Mouse (Mus musculus) kidney, postnatal 10 days (tissue): ENCODE measurements around the gene Tctn1.
A peak's percentile ranks its signal among the peaks of the same experiment; 100 is the strongest.

Source experiments
- DNase-seq: peaks from one replicate; pipeline ENCODE4 v3.0.0; 2021; ENCODE audit warnings: mixed read lengths

Tctn1 gene

DNA sequence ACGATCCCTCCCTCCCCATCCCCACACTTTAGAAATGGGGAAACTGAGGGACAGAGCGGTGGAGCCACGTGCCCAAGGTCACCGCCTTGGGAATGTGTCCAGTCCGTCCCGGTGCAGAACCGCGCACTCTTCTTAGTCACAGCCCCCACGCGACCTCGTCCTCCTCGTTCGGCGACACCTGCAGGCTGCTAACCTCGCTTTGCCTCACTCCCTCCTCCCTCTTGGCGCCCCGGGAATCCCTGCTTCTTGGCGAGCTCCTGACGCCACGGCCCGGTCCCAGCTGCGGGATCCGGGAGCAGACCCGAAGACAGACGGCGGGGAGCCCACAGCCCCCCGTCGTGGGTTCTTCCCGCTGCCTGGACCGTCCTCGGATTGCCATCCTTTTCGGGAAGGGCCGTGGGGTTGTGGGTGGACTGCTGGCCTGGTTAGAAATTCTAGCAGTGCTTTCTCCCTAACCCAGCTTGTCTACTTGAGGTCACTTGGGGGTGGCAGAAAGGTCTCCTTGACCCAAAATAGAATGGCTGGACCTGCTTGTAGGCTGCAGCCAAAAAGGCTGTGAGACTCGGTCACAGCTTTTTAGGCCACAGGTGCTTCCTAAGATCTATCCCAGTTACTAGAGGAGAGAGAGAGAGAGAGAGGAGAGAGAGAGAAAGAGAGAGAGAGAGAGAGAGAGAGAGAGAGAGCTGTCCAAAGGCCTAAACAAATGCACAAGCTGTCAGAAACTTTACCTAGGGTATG is 20.9 kb upstream of the Tctn1 start:
- peak; percentile 69 for DNase-seq

DNA sequence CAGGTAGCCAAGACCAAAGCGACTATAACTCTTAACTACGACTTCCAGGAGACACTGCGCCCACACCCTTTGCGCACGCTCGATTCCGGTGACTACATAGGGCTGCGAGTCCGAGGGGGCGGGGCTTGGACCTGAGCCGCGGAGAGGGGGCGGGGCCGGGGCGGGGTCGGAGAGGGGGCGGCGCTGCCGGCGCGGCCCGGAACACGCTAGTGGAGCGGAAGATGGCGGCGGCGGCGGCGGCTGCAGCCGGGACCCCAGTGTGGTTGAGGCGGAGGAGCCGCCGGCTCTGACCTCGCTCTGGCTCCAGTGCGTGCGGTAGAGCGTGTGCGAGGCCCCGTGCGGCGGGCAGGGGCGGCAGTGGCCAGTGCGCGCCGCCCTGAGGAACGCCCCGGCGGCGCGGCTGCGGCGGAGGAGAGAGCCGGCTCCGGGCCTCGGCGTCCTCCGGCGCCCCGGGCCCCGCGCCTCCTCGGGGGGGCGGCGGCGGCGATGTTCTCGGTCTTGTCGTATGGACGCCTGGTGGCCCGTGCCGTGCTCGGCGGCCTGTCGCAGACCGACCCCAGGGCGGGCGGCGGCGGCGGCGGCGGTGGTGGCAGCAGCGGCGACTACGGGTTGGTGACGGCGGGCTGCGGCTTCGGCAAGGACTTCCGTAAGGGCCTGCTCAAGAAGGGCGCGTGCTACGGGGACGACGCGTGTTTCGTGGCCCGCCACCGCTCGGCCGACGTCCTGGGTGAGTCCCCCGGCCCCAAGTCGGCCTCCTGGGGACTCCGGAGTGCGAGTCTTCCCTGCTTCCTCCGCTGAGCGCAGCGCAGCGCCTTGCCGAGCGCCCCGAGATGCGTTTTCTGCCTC is 20.1 kb upstream of the Tctn1 start, which contains the start of gene Pptc7:
TSS of gene Pptc7 (plus strand) at position 183 of the 846 bp plus-strand sequence.
- DNase-seq = peak; percentile 97

DNA sequence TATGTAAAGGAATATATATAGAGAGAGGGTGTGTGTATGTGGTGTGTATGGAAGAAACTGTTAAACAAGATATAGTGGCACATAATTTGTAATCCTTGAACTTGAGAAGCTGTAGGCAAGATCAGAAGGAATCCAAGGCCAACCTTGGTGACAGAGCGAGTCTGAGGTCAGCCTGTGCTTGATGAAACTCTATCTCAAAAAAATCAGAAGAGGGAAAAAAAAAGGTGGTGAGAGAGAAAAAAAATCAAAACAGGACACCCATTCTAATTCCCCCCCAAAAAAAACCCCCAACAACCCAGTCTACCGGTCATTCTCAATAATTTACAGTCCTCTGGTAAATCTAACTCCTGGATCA is 19.5 kb upstream of the Tctn1 start:
- DNase-seq = no peak

DNA sequence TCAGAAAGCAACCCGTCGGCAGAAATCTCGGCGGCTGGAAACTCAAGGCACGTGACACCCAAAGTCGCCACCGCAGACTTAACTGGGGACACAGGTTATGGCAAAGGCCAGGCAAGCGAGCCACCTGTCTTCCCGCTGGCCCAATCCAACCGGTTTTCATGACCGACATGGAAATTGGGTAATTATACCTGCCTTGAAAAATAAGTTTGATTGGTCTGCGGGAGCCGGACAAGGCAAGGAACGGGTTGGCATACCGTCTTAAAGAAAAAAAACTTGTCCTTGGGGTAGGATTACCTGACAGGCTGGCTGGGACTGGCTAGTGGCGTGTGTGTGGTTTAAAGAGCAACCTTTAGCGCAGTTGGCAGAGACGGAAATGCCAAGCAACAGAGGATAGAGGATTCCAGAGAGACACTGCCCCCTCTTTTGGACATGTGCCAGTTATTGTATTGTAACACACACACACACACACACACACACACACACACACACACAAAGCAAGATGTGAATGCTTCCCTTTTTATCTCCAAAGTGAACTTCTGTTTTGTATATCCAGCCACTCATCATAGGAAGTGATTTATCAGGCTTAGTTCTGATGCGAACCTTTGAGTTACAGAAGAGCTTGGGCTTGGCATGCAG is 16.7 kb upstream of the Tctn1 start:
- peak; percentile 70 for DNase-seq

DNA sequence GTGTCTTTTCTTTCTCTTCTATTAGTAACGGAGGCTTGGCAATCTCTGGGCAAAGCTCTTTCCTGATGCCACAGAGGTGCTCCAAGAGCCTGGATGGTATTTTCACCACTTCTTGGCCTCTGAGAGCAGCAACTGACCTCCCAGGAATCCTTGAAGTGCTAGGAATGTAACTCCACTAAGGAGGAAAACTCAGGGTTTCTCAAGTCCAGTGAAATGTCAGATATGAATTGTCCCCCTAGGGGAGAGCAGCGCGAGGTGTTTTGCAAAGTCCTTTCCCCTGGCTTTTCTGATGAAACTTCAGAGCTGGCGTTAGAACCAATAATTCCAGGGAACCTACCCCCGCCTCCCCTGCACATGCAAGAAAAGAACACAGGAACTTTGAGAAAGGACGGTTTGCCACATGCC is 16.2 kb upstream of the Tctn1 start:
- no peak for DNase-seq

DNA sequence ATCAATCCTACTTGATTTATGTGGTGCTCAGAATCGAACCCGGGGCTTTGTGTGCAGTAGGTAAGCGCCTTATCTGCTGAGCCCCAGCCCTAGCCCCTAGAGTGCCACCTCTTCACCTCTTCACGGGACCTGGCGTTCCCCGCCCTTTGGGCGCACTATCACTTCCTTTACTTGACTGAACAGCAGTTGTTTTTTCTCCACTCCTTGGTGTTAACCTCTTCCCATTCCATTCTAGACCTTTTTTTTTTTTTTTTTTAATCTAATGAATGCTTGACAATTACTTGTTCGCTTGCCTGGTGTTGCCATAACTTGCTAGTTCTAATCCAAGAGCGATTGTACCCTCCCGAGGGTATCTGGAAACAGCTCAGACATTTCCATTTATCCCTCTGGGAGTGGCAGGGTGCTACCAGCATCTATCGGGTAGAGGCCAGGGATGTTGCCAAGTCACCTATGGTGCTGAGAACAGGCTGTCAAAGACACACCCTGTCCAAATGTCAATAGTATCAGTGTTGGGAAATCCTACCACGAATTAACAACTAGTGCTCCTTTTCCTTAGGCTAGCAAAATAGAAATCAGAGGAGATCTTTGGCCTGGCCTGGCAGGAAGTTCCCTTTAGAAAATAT is 15.7 kb upstream of the Tctn1 start:
- no peak for DNase-seq

DNA sequence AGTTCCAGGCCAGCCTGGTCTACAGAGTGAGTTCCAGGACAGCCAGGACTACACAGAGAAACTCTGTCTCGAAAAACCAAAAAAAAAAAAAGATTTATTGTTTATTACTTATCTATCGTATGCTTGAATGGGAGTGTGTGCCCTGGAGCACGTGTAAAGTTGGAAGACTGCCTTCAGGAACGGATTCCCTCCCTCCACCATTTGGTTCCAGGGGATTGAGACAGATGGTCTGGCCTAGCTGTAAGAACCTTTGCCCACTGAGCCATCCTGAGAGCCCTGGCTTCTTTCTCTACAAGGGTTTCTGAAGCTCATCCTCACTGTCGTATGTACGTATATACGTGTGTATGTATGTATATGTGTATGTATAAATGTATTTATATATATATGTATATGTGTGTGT is 14.7 kb upstream of the Tctn1 start:
- DNase-seq = no peak

DNA sequence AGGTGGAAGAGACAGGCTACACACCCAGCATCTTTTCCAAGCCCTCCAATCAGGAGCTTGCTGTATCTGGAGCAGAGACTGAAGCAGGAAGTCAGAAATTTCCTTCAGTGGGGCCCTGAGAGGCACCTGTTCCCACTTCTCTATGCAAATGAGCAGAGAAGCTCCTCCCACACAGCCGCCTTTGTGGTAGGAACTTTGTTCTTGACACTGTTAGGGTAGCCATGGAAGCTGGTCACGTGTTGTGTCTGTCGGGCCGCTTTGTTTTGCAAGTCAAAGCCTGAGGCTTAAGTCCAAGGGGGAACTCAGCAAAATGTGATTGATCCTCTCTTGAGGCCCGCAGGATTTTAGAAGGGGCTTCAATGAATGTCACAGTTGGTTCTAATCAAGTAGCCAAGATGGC is 10.5 kb upstream of the Tctn1 start:
- DNase-seq = peak; percentile 64

DNA sequence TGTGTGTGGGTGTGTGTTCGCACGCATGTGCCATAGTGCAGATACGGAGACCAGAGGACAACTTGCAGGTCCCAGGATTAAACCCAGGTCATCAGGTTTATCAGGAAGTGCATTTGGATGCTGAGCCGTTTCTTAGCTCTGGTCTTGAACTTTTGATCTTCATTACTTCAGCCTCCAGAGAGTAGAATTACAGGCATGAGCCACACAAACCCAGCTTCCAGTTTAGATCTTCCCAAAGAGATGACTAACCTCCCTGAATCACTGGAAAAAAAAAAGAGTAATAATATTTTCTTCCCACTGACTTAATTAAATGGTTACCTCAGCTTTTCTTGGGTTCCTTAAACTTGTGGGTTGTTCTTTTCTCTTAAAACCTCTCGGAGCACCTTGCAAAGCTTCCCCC is 8.6 kb upstream of the Tctn1 start:
- DNase-seq = no peak

DNA sequence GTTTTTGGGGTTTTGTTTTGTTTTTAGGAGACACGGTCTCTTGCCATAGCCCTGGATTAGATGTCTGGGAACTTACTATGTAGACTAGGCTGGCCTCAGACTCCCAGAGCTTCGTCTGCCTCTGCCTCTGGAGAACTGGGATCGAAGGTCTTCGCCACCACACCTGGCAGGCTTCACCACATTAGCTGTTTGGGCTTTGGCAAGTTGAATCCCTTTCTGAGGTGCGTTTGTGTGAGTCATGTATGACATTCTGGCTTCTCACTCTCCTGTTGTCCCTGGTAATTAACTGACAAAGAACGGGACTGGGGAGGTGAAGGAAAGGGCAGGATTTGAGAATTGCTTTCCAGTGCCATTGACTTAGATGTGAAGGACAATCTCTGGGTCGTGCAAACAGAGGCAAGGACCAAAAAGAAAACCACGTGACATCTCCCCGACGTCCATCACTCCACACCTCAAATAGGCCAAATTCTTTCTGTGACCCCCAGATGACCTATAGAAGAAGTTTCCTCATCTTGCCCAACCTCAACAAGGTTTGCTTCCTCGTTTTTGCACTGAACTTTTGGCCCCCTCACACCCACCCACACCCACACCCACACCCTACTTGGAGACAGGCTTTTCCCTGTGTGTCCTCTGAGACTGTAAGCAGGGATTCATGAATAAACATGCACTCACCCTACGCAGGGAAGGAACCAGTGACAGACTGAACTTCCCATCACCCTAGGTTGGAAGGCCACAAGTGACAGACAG is 4.8 kb upstream of the Tctn1 start:
- DNase-seq = no peak

DNA sequence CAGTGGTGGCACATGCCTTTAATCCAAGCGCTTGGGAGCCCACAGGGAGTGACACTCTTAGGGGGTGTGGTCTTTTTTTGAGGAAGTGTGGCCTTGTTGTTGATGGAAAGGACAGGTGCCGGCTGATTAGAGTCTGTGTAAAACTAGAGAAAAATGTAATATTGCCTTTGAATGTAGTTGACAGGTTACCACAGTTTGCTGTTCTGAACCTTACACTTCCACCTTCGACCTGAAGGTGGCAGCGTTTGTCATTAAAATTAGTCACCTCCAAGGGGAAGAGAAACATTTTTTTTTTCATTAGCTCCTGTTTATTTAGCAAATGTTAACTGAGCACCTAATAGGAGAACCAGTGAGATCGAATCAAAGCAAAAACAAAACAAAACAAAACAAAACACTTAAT is 3.6 kb upstream of the Tctn1 start:
- DNase-seq = peak; percentile 89

DNA sequence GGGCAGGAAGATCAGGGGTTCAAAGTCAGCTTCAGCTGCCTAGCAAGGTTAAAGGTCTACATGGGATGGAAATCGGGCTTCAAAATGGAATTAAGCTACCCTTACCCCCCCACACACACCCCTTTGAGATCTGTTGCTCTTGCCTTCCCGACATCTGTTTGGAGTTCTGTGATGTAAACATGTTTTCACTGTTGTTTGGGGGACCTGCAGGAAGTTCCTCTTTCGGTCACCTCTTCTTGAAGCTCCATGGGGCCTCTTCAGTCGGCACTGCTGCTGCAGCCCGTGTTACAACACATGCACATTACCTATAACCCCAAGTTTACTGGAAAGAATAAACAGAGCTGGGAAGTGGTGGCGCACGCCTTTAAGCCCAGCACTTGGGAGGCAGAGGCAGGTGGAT is 2.9 kb upstream of the Tctn1 start:
- DNase-seq = no peak

DNA sequence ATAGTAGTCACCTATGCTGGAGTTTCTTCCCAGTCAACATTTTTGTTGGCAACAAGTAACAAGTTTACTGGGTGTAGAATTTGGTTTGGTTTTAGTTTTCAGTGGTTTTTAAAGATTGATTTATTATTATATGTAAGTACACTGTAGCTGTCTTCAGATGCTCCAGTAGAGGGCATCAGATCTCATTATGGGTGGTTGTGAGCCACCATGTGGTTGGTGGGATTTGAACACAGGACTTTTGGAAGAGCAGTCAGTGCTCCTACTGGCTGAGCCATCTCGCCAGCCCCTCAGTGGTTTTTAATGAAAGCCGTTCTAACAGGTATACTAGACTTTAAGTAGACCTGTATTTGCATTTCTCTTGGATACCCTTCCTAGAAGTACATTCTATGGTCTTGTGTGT is 1.7 kb upstream of the Tctn1 start:
- DNase-seq = no peak

DNA sequence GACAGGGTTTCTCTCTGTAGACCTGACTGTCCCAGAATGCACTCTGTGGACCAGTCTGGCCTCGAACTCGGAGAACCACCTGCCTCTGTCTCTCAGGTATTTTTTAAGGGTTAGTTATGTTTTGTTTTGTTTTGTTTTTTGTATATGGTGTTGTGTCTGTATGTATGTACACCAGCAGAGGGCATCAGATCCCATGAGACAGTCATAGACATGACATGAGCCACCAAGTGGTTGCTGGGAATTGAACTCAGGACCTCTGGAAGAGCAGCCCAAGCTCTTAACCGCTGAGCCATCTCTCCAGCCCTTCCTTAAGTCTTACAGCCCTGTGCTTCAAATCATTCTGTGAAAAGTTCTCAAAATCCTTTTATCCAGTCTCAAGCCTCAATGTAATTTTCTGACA is 927 bp upstream of the Tctn1 start:
- no peak for DNase-seq

DNA sequence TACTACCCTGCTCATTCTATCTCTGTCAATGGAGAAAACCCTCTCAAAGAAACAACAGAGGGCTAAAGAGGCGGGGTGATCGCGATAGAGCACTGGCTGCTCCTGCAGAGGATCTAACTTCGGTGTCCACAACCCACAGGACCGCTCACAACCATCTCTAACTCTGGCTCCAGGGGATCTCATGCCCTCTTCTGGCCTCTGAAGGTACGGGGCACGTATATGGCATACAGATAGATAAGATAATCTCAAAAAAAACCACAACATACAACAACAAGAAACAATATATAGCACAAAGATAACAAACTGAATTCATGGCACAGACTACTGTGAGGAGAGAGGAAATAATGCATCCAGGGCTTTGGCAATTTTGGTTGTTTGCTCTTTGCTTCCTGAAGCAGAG is 2.2 kb downstream of the Tctn1 start:
- no peak for DNase-seq

DNA sequence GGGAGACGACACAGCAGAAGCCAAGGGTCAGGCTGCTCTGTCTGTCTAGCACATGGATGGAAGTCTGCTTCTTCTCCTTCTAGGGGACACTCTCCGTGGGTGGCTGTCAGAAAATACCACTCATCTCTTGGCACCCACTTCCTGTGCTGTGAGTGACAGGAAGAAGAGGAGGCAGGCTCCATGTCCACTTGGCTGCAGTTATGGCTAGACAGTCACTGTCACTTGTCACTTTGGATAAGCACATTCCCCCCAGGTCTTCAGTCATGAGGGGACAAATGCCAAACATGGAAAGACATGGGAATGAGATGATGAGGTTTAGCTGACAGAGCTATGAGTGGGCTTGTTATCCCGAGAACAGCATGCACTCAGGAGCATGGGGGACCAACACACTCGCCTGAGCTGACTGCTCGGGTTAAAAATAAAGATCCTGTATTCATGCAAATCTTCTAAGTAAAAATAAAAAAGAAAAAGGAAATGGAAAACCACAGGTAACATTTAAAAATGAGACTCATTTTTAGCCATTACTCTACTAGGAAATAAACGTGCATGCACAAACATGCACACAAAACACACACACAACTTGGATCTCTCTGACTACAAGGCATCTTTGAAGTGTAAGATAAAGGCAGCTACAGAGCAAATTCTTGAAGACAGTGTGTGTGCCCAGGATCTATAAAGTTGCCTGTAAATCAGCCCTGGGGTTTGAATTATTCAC is 6.1 kb downstream of the Tctn1 start:
- no peak for DNase-seq

DNA sequence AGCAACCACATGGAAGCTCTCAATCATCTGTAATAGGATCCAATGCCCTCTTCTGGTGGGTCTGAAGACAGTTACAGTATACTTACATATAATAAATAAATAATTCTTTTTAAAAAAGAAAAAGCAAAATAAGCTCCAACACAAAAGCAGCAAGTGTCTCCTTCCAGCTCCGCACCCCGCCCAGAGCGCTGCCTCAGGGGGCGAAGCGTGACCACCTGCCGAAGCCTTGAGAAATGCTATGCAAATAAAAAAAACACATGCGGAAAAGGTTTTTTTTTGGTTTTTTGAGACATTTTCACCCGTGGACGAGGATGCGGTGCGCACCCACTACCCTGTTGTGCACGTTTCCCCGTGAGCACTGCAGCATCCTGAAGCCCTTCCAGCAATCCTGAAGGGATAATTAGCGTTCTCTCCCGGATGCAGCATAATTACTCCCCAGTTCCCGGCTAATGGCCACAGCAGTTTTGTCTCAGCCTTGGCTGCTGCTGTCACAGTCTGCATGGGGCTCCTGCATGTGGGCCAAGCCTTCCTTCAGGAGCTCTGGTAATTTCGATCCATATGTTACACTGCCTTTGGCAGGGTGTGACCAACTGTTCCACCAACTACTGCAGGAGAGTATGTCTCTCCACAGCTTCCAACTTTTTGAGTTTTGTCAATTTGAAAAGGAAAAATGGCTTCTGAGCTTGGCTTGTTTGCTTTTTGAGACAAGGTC is 12.2 kb downstream of the Tctn1 start:
- no peak for DNase-seq

DNA sequence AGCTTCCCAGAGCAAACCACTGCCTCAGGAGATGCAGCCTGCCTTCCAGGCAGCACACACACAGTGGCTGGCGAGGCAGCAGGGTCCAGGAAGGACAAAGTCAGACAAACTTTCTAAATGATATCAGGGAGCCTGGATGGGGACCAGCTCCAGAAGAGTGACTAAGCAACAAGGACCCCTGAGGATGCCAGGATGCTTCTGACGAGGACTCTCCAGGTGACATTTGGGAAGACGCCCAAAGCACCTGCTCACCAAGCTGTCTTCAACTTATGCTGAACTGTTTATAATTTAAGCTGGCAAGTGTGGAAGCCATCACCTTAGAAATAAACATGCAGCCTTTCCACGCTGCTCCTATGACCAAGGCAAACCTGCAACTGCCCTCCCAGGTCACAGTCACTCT is 15.0 kb downstream of the Tctn1 start:
- DNase-seq = no peak

DNA sequence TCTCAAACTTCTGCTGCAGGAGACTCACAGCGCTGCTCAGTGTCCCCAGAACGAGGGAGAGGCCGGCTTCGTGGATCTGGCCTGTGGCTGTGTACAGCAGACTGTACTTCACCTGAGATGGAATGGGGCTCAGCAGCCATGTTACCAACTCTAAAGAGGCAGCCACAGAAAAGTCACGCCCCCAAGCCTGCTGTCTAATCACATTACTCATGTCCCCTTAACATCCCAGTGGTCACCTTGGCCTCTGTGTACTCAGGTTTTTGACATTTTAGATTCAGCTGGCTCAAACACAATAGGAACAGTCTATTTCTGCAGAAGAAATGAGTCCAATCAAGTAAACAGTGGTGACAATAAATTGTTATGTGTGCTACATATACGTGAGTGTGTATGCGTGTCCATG is 16.3 kb downstream of the Tctn1 start:
- no peak for DNase-seq

DNA sequence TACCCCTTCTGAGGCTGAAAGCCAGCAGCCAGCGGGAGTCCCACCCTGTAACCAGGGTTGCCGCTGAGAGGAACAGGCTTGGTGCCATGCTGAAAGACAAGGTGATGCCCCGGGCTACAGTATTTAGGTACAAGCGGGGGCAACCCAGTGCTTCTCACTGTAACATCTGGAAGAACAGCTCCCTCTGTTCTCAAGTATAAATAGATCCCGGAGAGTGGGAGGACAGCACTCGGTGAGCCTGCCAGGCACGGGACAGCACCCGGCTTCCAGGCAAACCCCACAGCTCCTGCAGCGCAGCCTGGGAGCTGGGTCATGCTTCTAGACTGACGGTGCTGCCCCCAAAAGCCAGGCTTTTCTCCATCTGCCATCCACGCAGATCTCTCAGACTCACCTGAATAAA is 16.7 kb downstream of the Tctn1 start:
- no peak for DNase-seq

DNA sequence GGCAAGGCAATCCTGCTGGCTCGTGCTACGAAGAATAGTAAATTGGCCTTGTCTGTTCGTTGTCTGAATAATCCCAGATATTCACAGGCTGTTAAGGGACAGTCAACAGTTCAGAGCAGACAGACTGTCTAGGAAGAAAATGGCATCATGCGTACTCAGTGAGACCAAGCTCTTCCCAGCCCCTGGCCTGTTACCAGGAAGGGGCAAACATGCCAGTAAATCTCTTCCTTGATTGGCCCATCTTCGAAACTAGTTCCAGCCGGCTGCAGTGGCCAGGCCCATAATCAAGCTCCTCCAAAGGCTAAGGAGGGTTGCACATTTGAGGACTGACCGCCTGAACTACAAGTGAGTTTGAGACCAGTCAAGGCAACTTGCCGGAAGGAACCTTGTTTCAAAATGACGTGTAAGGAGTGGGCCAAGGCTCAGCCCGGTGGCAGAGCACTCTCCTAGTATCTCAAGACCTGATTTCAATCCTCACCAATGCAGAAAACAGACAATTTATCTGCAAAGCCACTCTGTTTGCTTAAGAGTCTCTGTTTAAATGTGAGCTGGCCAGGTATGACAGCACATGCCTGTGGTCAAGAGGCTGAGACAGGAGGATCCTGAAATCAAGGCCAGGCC is 17.6 kb downstream of the Tctn1 start:
- DNase-seq = no peak
